Mouse (Mus musculus) testis, adult 10 weeks (tissue): Measurements from ENCODE around the gene Gm21797. TPM values are rescaled to one million over a fixed set of nuclear protein-coding genes. Genes with fewer than 3 reads are reported as not detected.

Source experiments
- polyA plus RNA-seq: library from polyadenylated mRNA; stranded (reverse); fragments of 350-450 nt; fragmentation: Illumina TruSeq; extraction: RNeasy Lipid Tissue Mini Kit (QIAGEN cat#74804); gene quantifications from one replicate; pipeline ENCODE4 v1.2.3, GENCODE M21; 2014; ENCODE audit warnings: low read depth, low replicate concordance

The Gm21797 gene
- polyA plus RNA-seq, result not detected

DNA sequence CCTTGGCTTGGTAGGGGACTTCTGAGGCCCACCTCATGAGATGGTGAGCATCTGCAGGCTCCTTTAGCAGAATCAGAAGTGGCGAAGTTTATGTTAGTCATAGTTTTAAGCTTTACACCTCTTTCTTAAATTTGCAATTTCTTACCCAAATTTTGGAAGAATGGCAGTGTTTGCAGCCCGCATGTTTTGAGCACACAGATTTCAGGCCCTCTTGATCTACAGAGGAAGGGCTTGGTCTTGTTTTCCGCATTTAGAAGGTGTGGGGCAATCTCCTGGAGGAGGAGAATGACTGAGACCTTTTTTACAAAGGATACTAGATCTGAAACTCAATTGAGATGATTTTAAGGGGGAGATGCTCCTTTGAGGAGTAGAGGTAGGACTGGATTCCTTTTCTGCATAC is at the start of gene Gm21797:
Gm21797 (minus strand) TSS at position 101 of the 400 bp plus-strand sequence.

DNA sequence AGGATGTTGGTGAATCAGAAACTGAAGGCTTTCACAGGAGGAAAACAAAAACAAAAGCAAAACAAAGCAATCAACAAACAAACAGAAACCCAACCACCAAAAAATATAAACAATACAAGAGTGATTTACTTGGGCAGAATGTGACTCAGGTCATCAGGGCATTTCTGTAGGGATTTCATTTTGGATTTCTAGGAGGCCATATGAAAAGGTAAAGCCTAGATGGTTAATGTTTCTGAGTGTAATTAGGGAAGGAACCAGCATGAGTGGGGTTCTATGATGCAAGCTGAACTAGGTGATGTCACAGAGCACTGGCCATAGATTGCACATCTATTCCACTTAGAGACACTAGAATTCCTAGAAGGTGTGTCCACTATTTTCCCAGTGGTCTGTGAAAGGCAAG is 29.0 kb upstream of the Gm21797 start, which contains the start of gene Gm20795:
Gm20795 (plus strand) TSS at position 301 of the 400 bp plus-strand sequence.

Other genes with a start within 250 kb of the Gm21797 start
- not detected for gene Gm21852, start 123.8 kb downstream of the Gm21797 start, polyA plus RNA-seq
- 16.6 TPM for gene Gm20795, start 29.1 kb upstream of the Gm21797 start, polyA plus RNA-seq